Mouse (Mus musculus) ovary, postnatal 14 days (tissue): ENCODE results near the gene Sh3bgr.

Experiments
- DNase-seq: peaks from one replicate; pipeline ENCODE4 v3.0.0; 2022; ENCODE audit warnings: low spot score

Gene Sh3bgr

DNA sequence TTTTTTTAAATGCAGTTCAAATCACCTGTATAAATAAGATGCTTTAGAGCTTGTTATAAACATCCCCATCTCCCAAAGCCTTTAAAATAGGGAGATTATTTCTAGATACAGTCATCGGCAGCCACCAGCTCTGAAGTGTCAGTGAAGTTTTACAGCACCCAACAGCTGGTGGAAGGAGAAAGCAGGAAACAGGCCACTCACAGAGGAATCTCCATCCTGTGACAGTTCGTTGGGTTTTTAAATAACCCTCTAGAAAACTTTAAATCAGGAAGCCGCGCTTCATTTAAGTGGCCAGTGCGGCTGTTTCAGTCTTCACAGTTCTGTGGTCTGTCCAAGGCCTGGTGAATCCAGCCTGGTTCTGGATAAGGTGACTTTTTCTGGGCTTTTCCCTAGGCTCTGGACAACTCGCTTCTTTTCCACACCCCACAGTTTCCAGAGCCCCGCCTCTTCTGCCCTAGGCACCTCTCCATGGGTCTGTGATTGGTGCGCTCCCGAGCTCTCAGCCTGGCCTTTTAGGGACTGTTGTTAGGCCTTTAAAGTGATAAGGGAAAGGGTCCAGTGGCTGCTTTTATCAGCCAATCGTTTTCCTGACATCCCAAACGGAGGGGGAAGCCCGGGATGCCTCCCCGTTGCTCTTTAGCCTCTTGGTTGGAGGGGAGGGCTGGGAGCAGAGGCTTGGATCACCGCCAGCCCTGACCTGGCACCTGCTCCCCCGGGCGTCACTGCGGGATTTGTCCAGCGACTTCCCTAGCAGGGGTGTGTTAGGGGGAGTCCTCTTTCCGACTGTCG lies at the start of gene Sh3bgr:
Sh3bgr (plus strand) TSS at position 538 of the 789 bp plus-strand sequence.
- DNase-seq = peak; percentile 57

DNA sequence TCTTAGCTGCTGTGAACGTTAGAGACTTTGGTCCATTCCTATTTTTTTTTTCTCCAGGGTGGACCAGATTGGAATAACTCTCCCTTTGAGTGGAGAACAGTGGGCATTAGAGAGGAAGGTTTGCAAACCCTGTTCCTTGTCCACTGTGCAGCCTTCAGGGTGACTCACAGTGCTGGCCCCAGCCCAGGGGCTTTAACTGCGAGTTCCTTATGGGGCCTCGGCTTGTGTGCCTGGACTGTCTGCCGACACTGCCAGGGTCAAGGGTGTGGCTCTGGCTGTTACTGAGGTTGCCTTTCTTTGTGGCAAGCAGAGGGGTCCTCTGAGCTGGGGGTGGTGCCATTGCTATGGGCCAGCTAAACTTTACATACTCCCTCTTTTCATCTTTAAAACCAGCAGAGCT lies 49.3 kb upstream of the Sh3bgr start:
- DNase-seq = no peak

GRCm38 (mm10) chr16:96151551-96151950 lies 48.7 kb upstream of the Sh3bgr start:
- DNase-seq = peak; percentile 68

- no peak for DNase-seq
Measured at GRCm38 (mm10) chr16:96154476-96154875, 45.8 kb upstream of the Sh3bgr start.

DNA sequence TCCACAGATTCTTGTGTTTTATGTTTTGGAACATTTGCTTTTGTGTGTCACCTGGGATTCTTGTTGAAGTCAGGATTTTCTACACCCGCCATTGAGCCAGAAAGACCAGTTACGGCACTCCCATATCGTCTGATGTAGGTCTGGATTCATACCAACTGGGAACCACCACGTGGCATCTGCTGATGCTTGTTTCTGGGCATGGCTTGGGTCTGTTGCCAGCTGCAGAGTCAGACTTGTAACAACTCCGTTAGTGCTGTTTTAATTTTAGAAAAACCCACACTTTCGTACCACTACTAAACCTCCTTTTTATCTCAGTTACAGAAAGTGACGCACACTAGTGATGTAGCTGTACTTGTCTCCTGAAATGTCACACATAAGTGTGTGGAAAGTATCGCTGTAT lies 44.2 kb upstream of the Sh3bgr start:
- no peak for DNase-seq

DNA sequence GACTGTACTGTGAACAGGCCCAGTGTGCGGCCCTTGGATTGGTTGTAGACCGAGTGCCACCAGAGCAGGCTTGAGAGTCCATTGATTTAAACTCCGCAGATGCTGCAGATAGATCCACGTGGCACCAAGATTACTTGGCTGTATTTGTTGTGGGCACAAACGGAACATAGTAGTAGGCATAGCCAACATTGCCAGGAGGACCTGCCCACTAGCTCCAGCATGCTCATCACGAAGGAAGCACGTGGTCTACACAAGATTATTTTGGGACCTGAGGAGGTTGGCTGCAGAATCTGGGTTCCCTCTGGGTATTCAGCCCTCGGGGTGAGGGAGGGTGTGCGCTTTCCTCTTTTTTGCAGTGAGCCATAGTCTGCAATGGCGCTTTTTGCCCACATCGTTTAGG lies 43.1 kb upstream of the Sh3bgr start:
- no peak for DNase-seq

GRCm38 (mm10) chr16:96158511-96159080 lies 41.7 kb upstream of the Sh3bgr start:
- DNase-seq = no peak

GRCm38 (mm10) chr16:96159091-96159731 lies 41.0 kb upstream of the Sh3bgr start:
- DNase-seq = peak; percentile 62

GRCm38 (mm10) chr16:96159794-96160346 lies 40.4 kb upstream of the Sh3bgr start:
- DNase-seq = no peak

DNA sequence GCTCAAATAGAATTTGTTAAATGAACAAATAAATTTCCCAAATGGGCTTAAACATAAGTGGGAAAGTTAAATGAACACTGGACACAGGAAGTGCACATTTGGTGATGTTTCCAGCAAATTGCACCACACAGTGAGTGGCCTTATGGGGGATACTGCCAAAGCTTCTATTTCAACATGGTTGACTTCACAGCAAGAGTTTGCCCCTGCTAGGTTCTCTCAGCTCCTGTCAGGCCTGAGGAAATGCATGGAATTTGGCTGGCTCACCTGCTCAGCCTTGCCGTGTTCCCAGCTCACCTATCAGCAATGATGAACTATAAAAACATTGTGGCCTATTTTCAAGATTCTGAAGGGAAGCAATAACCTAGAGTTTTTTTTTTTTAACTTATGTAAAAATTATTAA lies 39.3 kb upstream of the Sh3bgr start:
- no peak for DNase-seq

DNA sequence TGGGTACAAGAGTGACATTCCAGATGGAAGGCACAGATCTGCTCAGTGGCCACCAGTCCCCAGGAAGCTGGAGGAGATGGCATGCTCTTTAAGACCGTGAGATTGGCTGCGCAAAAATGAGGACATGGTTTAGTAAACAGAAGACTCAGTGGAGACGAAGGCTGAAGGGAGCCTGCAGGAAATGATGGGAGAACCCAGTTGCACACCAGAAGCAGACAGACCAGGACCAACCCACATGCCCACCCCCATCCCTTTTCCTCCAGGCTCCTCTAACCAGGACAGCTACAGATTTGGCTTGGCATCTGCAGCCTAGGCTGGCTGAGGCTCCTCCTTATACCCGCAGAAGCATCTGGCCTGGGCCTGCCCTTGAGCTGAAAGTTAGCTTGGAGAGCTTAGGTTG lies 38.9 kb upstream of the Sh3bgr start:
- DNase-seq = no peak

DNA sequence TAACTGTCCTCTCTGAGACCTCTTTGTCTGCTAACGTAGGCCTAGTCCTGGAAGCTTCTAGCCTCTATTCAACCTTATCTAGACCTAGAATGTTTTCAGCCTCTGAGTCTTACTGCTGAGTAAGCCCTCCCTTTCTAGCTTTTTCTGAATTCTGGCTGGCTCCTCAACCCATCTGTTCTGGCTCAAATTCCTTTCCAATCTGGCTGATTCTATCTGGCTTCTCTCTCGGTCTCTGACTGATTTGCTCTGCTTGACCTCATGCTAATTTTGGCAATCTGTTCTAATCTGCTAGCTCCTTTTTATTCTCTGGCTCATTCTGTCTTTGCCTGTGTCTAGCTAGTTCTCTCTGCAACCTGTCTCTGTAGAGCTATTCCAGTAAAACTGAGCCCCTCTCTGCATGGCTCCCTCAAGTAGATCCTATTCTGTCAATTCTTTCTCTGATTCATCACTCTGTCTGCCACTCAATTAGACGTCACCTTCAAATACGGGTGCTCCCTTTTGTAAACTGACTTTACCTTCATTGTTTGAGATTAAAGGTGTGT lies 34.5 kb upstream of the Sh3bgr start:
- no peak for DNase-seq

DNA sequence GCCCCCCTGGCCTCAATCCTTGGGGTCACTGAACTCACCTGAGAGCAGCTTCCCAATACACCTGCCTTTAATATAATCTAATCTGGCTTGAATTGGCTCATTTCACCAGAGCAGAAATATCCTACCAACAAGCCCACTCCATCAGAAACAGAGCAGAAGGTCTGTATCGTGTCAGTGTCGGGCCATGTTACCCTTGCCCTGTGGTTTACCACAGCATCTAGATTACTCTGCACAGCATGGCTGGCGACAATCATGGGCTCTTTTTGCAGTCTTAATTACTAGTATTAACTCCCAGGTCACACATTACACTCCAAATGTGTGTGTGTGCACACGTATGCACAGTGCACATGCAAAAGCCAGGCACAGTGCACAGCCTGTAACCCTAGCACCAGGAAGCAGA lies 31.4 kb upstream of the Sh3bgr start:
- DNase-seq = no peak

- no peak for DNase-seq
Measured at GRCm38 (mm10) chr16:96173648-96174047, 26.6 kb upstream of the Sh3bgr start.

- no peak for DNase-seq
Measured at GRCm38 (mm10) chr16:96175399-96175798, 24.9 kb upstream of the Sh3bgr start.

DNA sequence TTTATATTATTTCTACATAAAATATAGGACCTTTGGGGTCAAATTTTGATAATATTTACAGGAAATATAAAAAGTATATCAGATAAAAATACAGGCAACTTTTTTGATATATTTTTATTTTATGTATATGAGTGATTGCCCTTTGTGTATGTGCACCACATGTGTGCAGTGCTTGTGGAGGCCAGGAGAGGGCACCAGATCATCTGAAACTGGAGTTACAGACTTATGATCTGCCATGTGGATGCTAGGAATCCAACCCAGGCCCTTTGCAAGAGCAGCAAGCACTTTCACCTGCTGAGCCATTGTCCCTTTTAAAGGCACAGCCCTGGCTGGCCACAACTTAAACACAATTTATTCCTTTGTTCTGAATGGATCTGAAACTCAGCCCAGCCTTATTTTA lies 21.1 kb upstream of the Sh3bgr start:
- no peak for DNase-seq

GRCm38 (mm10) chr16:96187619-96188018 lies 12.6 kb upstream of the Sh3bgr start:
- no peak for DNase-seq

DNA sequence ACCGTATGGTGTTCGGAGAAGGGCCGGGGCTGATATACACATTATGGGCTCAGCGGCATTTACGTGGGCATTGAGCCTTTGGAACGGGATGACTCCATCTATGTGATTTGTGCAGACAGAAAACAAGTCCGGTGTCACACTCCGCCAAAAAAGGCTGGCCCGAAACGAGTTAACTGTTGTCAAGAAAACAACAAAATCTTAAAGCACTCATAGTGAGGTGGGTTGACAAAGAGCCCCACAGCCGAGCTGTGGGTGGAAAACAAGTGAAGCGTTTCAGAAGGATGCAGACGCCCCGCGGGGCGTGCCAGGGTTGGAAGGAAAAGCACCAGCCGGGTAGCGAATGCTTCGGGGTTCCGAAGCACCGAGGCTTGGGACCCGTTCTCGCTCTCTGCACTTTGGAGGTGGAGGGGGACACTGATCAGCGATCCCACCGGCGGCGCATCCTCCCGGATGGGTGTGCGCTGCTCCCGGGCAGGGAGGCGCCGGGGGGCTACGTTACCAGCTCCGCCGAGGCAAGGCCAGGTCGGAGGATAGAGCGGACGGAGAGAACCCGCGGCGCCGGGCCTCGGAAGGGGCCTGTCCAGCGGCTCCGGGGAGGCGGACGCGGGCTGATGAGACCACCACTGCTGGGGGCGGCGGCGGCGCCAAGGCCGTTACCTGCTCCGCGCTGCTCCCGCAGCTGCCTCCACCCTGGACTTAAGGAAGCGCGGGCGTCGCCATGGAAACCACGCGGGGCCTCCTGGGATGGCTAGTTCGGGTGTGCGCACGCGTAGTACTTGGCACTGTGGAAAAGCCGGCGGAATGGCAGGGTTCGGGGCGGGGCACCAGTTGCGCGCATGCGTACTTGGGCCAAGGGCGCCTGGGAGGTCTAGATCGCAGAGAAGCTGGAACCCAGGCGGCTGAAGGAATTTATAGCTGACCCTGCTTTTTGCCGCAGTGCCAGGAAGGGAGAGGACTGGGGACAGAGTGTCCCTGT lies 8.4 kb upstream of the Sh3bgr start, which contains the start of gene Lca5l:
Lca5l (minus strand) TSS at position 741 of the 976 bp plus-strand sequence.
- peak; percentile 99 for DNase-seq

DNA sequence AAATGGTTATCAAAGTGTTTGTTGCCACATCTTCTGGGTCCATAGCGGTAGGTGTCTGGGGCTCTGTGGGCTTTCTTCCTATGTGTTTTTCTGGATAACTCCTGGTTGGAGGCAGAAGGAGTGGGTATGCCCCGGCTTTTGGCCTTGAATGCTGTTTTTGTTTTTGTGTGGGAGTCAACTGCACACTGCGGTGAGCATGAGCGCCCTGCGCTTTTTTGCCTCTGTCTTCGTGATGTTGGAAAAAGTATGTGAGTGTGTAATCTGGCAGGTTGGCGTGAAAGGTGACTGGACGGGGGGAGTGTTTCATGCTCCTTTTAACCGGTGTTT lies 415 bp downstream of the Sh3bgr start:
- DNase-seq = no peak

GRCm38 (mm10) chr16:96201485-96202232 lies 1.4 kb downstream of the Sh3bgr start:
- DNase-seq = no peak

DNA sequence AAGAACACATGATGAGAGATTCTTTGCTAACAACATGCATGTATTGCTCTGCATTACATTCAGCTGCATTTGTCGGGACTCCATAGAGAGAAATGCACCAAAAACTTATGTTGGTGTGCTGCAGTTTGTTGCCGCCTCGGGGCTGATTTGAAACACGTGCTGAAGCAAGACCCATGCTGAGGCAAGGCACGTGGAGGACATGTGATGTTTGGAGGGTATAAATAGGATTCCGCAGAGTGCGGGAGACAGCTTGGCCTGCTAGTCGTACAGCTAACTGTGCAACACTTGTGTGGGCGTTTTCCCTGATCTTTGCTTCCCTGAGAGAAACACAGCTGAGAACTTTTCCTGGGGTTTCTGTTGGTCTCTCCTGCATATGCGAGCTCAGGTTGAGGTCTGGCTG lies 9.5 kb downstream of the Sh3bgr start:
- no peak for DNase-seq
